Mouse (Mus musculus) G1E (cell line): ENCODE data around the gene Foxn3. TPM values are rescaled to one million over a fixed set of nuclear protein-coding genes. Genes with fewer than 3 reads are reported as not detected.

Source experiments
- ATAC-seq: 2 replicates; pipeline ENCODE4 v1.8.0; 2016; ENCODE audit warnings: mild to moderate bottlenecking; ENCODE audit not compliant: insufficient number of reproducible peaks, poor library complexity, low FRiP score, severe bottlenecking; ENCODE audit errors: extremely low read depth
- DNase-seq: peaks from one replicate; pipeline ENCODE4 v3.0.0; 2012; ENCODE audit warnings: low spot score
- H3K27me3 ChIP-seq: 2 replicates; pipeline ENCODE4 v1.6.1; 2012; ENCODE audit warnings: mild to moderate bottlenecking, low read length, inconsistent platforms; ENCODE audit not compliant: insufficient read depth
- H3K36me3 ChIP-seq: replicated peaks from 2 replicates; pipeline ENCODE3; 2012; ENCODE audit warnings: mild to moderate bottlenecking, inconsistent platforms
- H3K4me1 ChIP-seq: 2 replicates; pipeline ENCODE4 v1.6.1; 2012; ENCODE audit warnings: low read depth, low read length, inconsistent platforms, mixed read lengths; ENCODE audit not compliant: insufficient read depth
- H3K4me3 ChIP-seq: 2 replicates; pipeline ENCODE4 v1.5.1; 2012; ENCODE audit warnings: low read depth, mild to moderate bottlenecking, inconsistent platforms, low read length, moderate library complexity, mixed read lengths
- H3K9me3 ChIP-seq: replicated peaks from 2 replicates; pipeline ENCODE4 v1.6.1; 2012; ENCODE audit warnings: inconsistent platforms
- CTCF ChIP-seq: IDR thresholded peaks from 2 replicates; pipeline ENCODE4 v1.5.1; 2012; ENCODE audit warnings: low read depth, low read length, inconsistent platforms, mixed read lengths
- GATA1 ChIP-seq: IDR thresholded peaks from 2 replicates; pipeline ENCODE4 v1.6.1; 2012; ENCODE audit warnings: borderline replicate concordance, low read length, inconsistent platforms, mixed read lengths
- GATA2 ChIP-seq: IDR thresholded peaks from 2 replicates; pipeline ENCODE4 v1.6.1; 2012; ENCODE audit warnings: low read depth, low read length, inconsistent platforms, borderline replicate concordance
- POLR2AphosphoS5 ChIP-seq: IDR thresholded peaks from 2 replicates; pipeline ENCODE4 v1.6.1; 2012; ENCODE audit warnings: low read depth, low read length, inconsistent platforms; ENCODE audit not compliant: insufficient replicate concordance
- TAL1 ChIP-seq: conservative IDR thresholded peaks from 2 replicates; pipeline ENCODE4 v1.6.1; 2012; ENCODE audit warnings: low read depth, low read length, inconsistent platforms, mixed read lengths
- polyA plus RNA-seq: library from polyadenylated mRNA; stranded (reverse); fragments of >175 nt; gene quantifications from 2 replicates; pipeline ENCODE4 v1.2.3, GENCODE M21; 2012
- total RNA-seq, 2 experiments: library from RNA; stranded (forward) in 1 of 2; stranded (reverse) in 1 of 2; fragments of 200-1000 nt in 1 of 2; fragments of >200 nt in 1 of 2; fragmentation: Nextera tagmentation in 1 of 2; gene quantifications; 2 replicates each; pipeline ENCODE4 v1.2.3; 2014 to 2017

Gene Foxn3
- total and polyA plus RNA-seq, 3 experiments = 15.1 to 111 (median 20.1) TPM

DNA sequence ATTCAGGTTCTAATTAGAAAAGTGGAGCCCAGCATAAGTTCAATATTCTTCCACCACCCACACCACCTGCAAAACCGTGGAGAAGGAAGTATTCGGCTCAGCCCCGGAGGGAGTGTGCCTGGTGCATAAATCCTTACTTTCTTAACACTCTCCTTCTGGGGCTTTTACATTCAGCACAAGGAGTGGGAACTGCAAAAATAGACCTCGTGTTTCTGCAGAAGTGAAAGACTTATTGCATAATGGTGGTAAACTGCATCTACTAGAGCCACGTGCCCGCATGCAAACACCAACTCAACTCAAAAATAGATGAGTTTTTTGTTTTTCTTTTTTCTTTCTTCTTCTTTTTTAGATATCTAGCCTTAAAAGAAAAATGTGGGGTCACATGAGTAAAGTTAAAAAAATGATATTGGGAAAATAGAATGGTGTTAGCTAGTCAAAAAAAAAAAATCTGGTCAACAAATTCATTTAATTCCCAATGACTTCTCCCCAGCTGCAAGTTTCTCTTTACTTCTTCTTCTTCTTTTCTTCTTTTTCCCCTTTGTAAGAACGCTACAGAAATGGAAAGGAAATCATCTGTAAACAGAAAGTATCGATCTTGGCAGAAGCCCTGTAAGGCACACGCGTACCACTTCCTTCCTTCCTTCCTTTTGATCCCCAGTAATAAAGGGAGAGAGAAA, 45.0 kb upstream of the Foxn3 start:
- no peak overlapping the region for H3K4me3 ChIP-seq
- DNase-seq = no peak
- TF ChIP-seq GATA1 (no peak), CTCF (no peak), POLR2AphosphoS5 (no peak), TAL1 (no peak), GATA2 (no peak)
- ATAC-seq = no peak
- no peaks in the 10 kb centered on the region for H3K27me3 ChIP-seq
- peaks cover 28% of the 10 kb centered on the region for H3K9me3 ChIP-seq
- H3K4me1 ChIP-seq = no peaks in the 10 kb centered on the region
- no peaks in the 10 kb centered on the region for H3K36me3 ChIP-seq

DNA sequence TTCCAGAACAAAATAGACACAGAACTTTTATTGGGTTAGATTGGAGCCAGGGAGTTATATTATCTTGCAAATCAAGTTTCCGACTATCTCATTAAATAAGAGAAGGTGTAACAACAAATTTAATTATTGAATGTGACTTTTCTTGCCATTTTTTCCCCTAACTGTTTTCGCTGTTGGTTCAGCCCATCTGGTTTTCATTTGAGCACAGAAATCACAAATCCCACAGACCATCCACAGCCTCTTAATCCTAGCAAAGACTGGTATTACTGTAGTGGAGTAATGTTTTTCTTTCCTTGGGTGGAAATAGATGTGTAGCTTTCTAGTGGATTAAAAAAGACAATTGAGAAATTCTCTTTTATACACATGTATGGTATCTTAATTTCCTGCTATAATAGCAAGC, 40.0 kb upstream of the Foxn3 start:
- Histone ChIP-seq H3K4me3 (no peak overlapping the region), H3K4me1 (no peaks in the 10 kb centered on the region), H3K36me3 (no peaks in the 10 kb centered on the region), H3K9me3 (peaks cover 14% of the 10 kb centered on the region), H3K27me3 (no peaks in the 10 kb centered on the region)
- TF ChIP-seq GATA2 (no peak), POLR2AphosphoS5 (no peak), CTCF (no peak), GATA1 (no peak), TAL1 (no peak)
- no peak for ATAC-seq
- no peak for DNase-seq

DNA sequence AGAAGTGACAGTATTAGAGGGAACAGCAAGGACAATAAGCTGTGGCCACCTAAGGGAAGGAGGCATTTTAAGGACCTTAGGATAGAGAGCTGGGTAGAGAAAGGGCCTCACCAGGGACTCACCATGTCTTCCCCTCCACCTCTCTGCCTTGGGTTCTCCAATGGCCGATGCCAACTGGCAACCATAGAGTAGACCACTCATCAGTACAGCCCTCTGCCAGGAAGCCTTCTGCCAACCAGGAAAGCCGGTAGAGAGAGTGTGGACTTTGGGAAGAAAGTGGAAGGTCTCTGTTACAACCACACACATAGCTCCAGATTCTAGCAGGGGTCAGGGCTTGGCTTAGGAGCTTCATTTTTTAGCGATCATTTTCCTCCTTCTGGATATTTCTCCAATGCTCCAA, 38.5 kb upstream of the Foxn3 start:
- H3K9me3 ChIP-seq = peaks cover 14% of the 10 kb centered on the region
- H3K27me3 ChIP-seq = no peaks in the 10 kb centered on the region
- TF ChIP-seq TAL1 (no peak), GATA2 (no peak), POLR2AphosphoS5 (no peak), GATA1 (no peak), CTCF (no peak)
- H3K36me3 ChIP-seq = no peaks in the 10 kb centered on the region
- no peaks in the 10 kb centered on the region for H3K4me1 ChIP-seq
- no peak for DNase-seq
- H3K4me3 ChIP-seq = no peak overlapping the region
- no peak for ATAC-seq

DNA sequence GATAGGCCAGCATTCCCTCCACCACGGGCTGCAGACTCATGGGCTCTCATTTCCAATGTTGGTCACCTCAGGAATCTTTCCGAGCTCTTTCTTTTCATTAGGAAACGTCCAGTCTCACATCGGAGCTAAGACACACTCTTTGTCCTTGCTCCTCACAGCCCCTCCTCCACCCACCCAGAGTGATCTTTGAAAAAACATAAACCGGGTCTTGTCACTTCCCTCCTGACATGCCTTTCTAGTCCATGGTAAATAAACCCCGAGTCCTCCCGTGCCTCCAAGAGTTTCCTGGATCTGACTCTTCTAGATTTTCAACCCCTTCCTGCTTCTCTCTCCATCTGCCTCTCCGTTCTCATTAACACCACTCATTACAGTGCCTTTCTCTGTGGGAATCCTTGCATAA, 38.0 kb upstream of the Foxn3 start:
- no peaks in the 10 kb centered on the region for H3K36me3 ChIP-seq
- H3K27me3 ChIP-seq = no peaks in the 10 kb centered on the region
- H3K4me3 ChIP-seq = no peak overlapping the region
- ATAC-seq = no peak
- H3K9me3 ChIP-seq = peaks cover 11% of the 10 kb centered on the region
- TF ChIP-seq CTCF = no peak
- no peak for TF ChIP-seq GATA1
- TF ChIP-seq TAL1 = no peak
- TF ChIP-seq POLR2AphosphoS5 = no peak
- no peak for TF ChIP-seq GATA2
- no peak for DNase-seq
- no peaks in the 10 kb centered on the region for H3K4me1 ChIP-seq

DNA sequence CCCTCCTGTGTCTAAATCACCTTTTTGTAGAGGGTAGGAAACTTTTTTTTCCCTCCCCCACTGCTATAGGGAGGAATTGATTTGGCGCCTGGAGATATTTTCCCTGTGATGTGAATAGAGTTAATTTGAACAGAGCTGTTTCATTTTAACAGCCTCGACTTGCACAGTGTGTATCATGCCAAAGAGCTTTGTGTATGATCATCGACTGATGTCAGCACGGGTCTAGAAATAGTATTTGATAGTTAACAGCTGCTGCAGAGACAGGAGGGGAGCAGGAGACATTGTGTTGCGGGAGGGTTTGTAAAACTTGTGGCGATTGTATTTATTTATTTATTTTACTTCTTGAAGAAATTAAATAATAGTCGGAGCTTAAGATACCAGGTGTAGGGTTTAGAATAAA, 36.2 kb upstream of the Foxn3 start:
- H3K27me3 ChIP-seq = no peaks in the 10 kb centered on the region
- TF ChIP-seq TAL1 = no peak
- no peak for TF ChIP-seq CTCF
- no peak for TF ChIP-seq GATA2
- no peak for TF ChIP-seq POLR2AphosphoS5
- TF ChIP-seq GATA1 = no peak
- no peak overlapping the region for H3K4me3 ChIP-seq
- DNase-seq = no peak
- H3K36me3 ChIP-seq = no peaks in the 10 kb centered on the region
- no peak for ATAC-seq
- H3K4me1 ChIP-seq = no peaks in the 10 kb centered on the region
- H3K9me3 ChIP-seq = no peaks in the 10 kb centered on the region

DNA sequence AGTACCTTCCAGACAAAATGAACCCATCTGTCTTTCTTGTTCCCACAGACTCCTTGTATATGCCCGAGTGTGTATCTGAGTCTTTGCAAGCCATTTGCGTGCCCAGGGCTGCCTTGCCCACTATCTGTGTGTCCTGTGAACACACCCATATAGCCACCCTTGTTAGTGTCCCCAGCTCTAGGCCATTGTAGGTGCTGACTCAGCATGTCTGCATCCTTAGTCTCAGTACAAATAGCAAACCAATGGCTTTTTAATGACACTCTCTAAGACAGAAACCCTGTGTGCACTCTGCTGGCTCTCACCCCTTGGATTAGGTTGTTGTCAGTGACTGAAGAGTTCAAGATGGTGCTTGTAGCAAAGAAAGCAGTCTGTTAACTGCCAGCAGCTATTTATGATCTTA, 33.0 kb upstream of the Foxn3 start:
- TF ChIP-seq GATA2 (no peak), TAL1 (no peak), POLR2AphosphoS5 (no peak), GATA1 (no peak), CTCF (no peak)
- peaks cover 4% of the 10 kb centered on the region; the same call in 1 of the 2 replicates for H3K9me3 ChIP-seq
- H3K4me3 ChIP-seq = no peak overlapping the region
- DNase-seq = no peak
- H3K4me1 ChIP-seq = no peaks in the 10 kb centered on the region
- H3K36me3 ChIP-seq = no peaks in the 10 kb centered on the region
- H3K27me3 ChIP-seq = no peaks in the 10 kb centered on the region
- ATAC-seq = no peak; the same call in 1 of the 2 replicates
